Mouse (Mus musculus): ENCODE results near the gene Gtsf1.
A peak's percentile ranks its signal among the peaks of the same experiment; 100 is the strongest.

The Gtsf1 gene

GRCm38 (mm10) chr15:103377752-103378664 lies 52.3 kb downstream of the Gtsf1 start:
- no peak for DNase-seq

GRCm38 (mm10) chr15:103376837-103377269 lies 53.4 kb downstream of the Gtsf1 start:
- DNase-seq: peak; percentile 43

GRCm38 (mm10) chr15:103375112-103375800 lies 55.0 kb downstream of the Gtsf1 start:
- DNase-seq: no peak

- DNase-seq: no peak
These were observed 57.8 kb downstream of the Gtsf1 start for GRCm38 (mm10) chr15:103372461-103372860.

GRCm38 (mm10) chr15:103371741-103372140 lies 58.5 kb downstream of the Gtsf1 start:
- no peak for DNase-seq

- DNase-seq: no peak
These were observed 59.1 kb downstream of the Gtsf1 start for GRCm38 (mm10) chr15:103371208-103371607.

- no peak for DNase-seq
These were observed 59.8 kb downstream of the Gtsf1 start for GRCm38 (mm10) chr15:103370462-103370861.

- no peak for DNase-seq
These were observed 61.1 kb downstream of the Gtsf1 start for GRCm38 (mm10) chr15:103369123-103369522.

- DNase-seq: no peak
These were observed 61.9 kb downstream of the Gtsf1 start for GRCm38 (mm10) chr15:103368179-103368940.

- DNase-seq: peak; percentile 52
These were observed 63.7 kb downstream of the Gtsf1 start, which contains the start of gene Itga5 for GRCm38 (mm10) chr15:103366376-103367149. Itga5 (minus strand) TSS chr15:103366763.

- DNase-seq: peak; percentile 34
These were observed 64.5 kb downstream of the Gtsf1 start for GRCm38 (mm10) chr15:103365471-103366375.

GRCm38 (mm10) chr15:103364761-103365160 lies 65.5 kb downstream of the Gtsf1 start:
- DNase-seq: no peak

GRCm38 (mm10) chr15:103363809-103364208 lies 66.5 kb downstream of the Gtsf1 start:
- DNase-seq: no peak

- no peak for DNase-seq
These were observed 67.3 kb downstream of the Gtsf1 start for GRCm38 (mm10) chr15:103362950-103363349.

GRCm38 (mm10) chr15:103362333-103362732 lies 67.9 kb downstream of the Gtsf1 start:
- DNase-seq: no peak

GRCm38 (mm10) chr15:103361269-103361668 lies 69.0 kb downstream of the Gtsf1 start:
- no peak for DNase-seq

- DNase-seq: no peak
These were observed 70.2 kb downstream of the Gtsf1 start for GRCm38 (mm10) chr15:103359869-103360602.

- no peak for DNase-seq
These were observed 71.2 kb downstream of the Gtsf1 start for GRCm38 (mm10) chr15:103359122-103359510.

- DNase-seq: peak; percentile 38
These were observed 71.8 kb downstream of the Gtsf1 start for GRCm38 (mm10) chr15:103358278-103359121.
